Mouse (Mus musculus) small intestine, adult 2 months (tissue): ENCODE results near the gene Trim12c.

Source experiments
- CTCF ChIP-seq: fragments of 200-500 bp; IDR thresholded peaks from 2 replicates; pipeline ENCODE4 v1.5.1; 2012; ENCODE audit warnings: low read depth, mild to moderate bottlenecking, control low read depth, inconsistent platforms, low read length, moderate library complexity, mixed read lengths; ENCODE audit not compliant: insufficient replicate concordance, insufficient read length; ENCODE audit errors: extremely low read depth
- POLR2A ChIP-seq: fragments of 200-500 bp; IDR thresholded peaks from 2 replicates; pipeline ENCODE4 v1.6.1; 2012; ENCODE audit warnings: low read depth, mild to moderate bottlenecking, control low read depth, inconsistent platforms, low read length, moderate library complexity

GRCm38 (mm10) chr7:104400698-104401097 is 47.5 kb upstream of the Trim12c start, which contains the start of gene Trim30c:
- no peak for TF ChIP-seq CTCF
- TF ChIP-seq POLR2A, result no peak
